Mouse (Mus musculus): Measurements from ENCODE around the gene Adcy2.

DNA sequence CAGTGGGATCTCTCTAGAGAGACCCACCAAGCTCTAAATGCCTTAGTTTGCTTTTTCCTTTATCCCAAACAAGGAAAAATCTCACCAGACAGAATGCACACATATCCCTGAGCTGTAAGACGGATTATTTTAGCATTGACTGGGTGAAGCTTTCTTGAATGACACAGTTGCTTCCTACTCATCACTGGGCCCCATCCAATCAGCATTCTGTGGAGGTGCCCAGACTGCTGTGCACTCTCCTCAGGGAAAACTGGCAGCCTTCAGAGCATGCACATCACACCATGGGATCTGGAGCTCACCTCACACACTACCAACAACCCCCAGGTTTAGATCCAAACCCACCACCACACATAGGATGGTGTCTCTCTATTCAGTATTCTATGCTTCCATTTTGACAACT, 92.7 kb downstream of the Adcy2 start:
- TF ChIP-seq POLR2A (IDR thresholded peaks at IDR 0.05; ENCODE audit: extremely low read depth, insufficient read depth, low read length) (no peak), CTCF (IDR thresholded peaks at IDR 0.05; ENCODE audit: extremely low read depth, insufficient read depth, low read length) (no peak)

Measured in cortical plate, adult 2 months (tissue).